Mouse (Mus musculus): ENCODE measurements at regions not wholly inside any gene's neighbourhood (a gene's known extent, or its start where the extent isn't known, plus 50 kb on each side); places are given as distances from the start of the nearest gene placed in this dataset.

GRCm38 (mm10) chr2:173945441-173945840 lies 130.7 kb upstream of the Stx16 start:
- Histone ChIP-seq H3K79me2 (replicated peaks; ENCODE audit: control insufficient read depth, extremely low read depth, insufficient read depth, poor library complexity, severe bottlenecking) (no peaks in the 10 kb centered on the region), H3K36me3 (replicated peaks in 1 of 2; ENCODE audit: control insufficient read depth in 1 of 2, insufficient read depth in 1 of 2, low read length in 1 of 2) (no peaks in the 10 kb centered on the region), H3K4me3 (replicated peaks in 1 of 3; ENCODE audit: low read depth in 2 of 3, low read length in 2 of 3, poor library complexity in 1 of 3) (no peak overlapping the region), H3K27me3 (replicated peaks) (peaks cover 57% of the 10 kb centered on the region), H3K9ac (ENCODE audit: insufficient read depth, low read depth) (no peak overlapping the region), H3K27ac (ENCODE audit: insufficient read depth, low read depth) (no peak overlapping the region), H3K9me3 (replicated peaks; ENCODE audit: low read length) (peaks cover 20% of the 10 kb centered on the region), H3K4me2 (ENCODE audit: insufficient read depth, low read depth, poor library complexity, severe bottlenecking) (no peak overlapping the region), H3K4me1 (ENCODE audit: control insufficient read depth in 1 of 2, insufficient read depth in 2 of 2) (no peaks in the 10 kb centered on the region)
- no peak for DNase-seq (ENCODE audit: extremely low read depth)
- in situ Hi-C loops (cut with MboI; ENCODE audit: low pct_ligation_motif_present, low pct_unique_long_range_greater_than_20kb, low sequenced_read_pairs): no loop called here
- dilution Hi-C loops (cut with MboI; ENCODE audit: extremely low pct_ligation_motif_present, extremely low pct_unique_long_range_greater_than_20kb, low sequenced_read_pairs): no loop called here
- TF ChIP-seq POLR2AphosphoS2 (IDR thresholded peaks at IDR 0.05; ENCODE audit: low read depth, low read length) (no peak), ELF1 (IDR thresholded peaks at IDR 0.05; ENCODE audit: low read depth, low read length) (no peak), SMC3 (IDR thresholded peaks at IDR 0.05; ENCODE audit: low read depth, low read length) (peak; percentile 35), BHLHE40 (IDR thresholded peaks at IDR 0.05; ENCODE audit: low read depth, low read length) (no peak), KAT2A (IDR thresholded peaks at IDR 0.05; ENCODE audit: insufficient replicate concordance, low read length) (no peak), ETS1 (conservative IDR thresholded peaks at IDR 0.05; ENCODE audit: low read depth, low read length) (no peak), RAD21 (IDR thresholded peaks at IDR 0.05; ENCODE audit: low read depth, low read length) (peak; percentile 11), CHD1 (IDR thresholded peaks at IDR 0.05; ENCODE audit: low read depth, low read length) (no peak), CTCF (conservative IDR thresholded peaks at IDR 0.05 in 1 of 2, IDR thresholded peaks at IDR 0.05 in 1 of 2; ENCODE audit: low read depth in 2 of 2, low read length in 2 of 2) (peak in 1 of 2 experiments; percentile 45; a peak in 2 of 4 replicates), ZNF384 (IDR thresholded peaks at IDR 0.05; ENCODE audit: low read depth, low read length) (no peak), USF2 (conservative IDR thresholded peaks at IDR 0.05; ENCODE audit: low read depth, low read length) (no peak), MEF2A (IDR thresholded peaks at IDR 0.05; ENCODE audit: borderline replicate concordance, low read depth, low read length) (no peak), MYC (IDR thresholded peaks at IDR 0.05; ENCODE audit: low read depth, low read length) (no peak), ZC3H11A (IDR thresholded peaks at IDR 0.05; ENCODE audit: low read depth, low read length) (no peak), NRF1 (IDR thresholded peaks at IDR 0.05; ENCODE audit: low read depth, low read length) (no peak), MXI1 (IDR thresholded peaks at IDR 0.05; ENCODE audit: low read depth, low read length) (no peak), TBP (conservative IDR thresholded peaks at IDR 0.05; ENCODE audit: low read depth, low read length) (no peak), TCF12 (IDR thresholded peaks at IDR 0.05; ENCODE audit: low read depth, low read length) (no peak)

DNA sequence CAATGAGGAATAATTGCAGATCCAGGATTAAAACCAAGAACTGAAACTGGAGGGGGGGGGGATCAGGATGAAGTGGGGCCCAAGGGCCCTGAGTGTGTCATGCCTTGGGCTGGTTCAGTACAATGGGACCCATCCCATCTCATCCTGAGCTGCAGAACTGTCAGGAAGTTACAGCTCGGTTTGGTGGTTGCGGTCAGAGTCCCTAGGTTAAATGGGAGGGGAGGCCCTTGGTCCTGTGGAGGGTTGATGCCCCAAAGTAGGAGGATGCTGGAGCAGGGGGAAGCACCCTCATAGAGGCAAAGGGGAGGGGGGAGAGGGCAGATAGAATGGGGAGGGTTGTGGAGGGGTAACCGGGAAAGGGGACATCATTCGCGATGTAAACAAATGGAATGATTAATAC lies 127.5 kb upstream of the Stx16 start:
- Histone ChIP-seq H3K27ac (ENCODE audit: insufficient read depth, low read depth) (no peak overlapping the region), H3K36me3 (replicated peaks in 1 of 2; ENCODE audit: control insufficient read depth in 1 of 2, insufficient read depth in 1 of 2, low read length in 1 of 2) (no peaks in the 10 kb centered on the region), H3K27me3 (replicated peaks) (peaks cover 30% of the 10 kb centered on the region), H3K4me3 (replicated peaks in 1 of 3; ENCODE audit: low read depth in 2 of 3, low read length in 2 of 3, poor library complexity in 1 of 3) (no peak overlapping the region), H3K9me3 (replicated peaks; ENCODE audit: low read length) (peaks cover 14% of the 10 kb centered on the region), H3K9ac (ENCODE audit: insufficient read depth, low read depth) (no peak overlapping the region), H3K4me1 (ENCODE audit: control insufficient read depth in 1 of 2, insufficient read depth in 2 of 2) (no peaks in the 10 kb centered on the region), H3K79me2 (replicated peaks; ENCODE audit: control insufficient read depth, extremely low read depth, insufficient read depth, poor library complexity, severe bottlenecking) (no peaks in the 10 kb centered on the region), H3K4me2 (ENCODE audit: insufficient read depth, low read depth, poor library complexity, severe bottlenecking) (no peak overlapping the region)
- in situ Hi-C loops (cut with MboI; ENCODE audit: low pct_ligation_motif_present, low pct_unique_long_range_greater_than_20kb, low sequenced_read_pairs): no loop called here
- no peak for DNase-seq (ENCODE audit: extremely low read depth)
- TF ChIP-seq ELF1 (IDR thresholded peaks at IDR 0.05; ENCODE audit: low read depth, low read length) (no peak), USF2 (conservative IDR thresholded peaks at IDR 0.05; ENCODE audit: low read depth, low read length) (no peak), MAX (IDR thresholded peaks at IDR 0.05; ENCODE audit: low read length) (no peak)
- dilution Hi-C loops (cut with MboI; ENCODE audit: extremely low pct_ligation_motif_present, extremely low pct_unique_long_range_greater_than_20kb, low sequenced_read_pairs): no loop called here

All from CH12.LX (cell line).